In genomic region chr11:83941950-83942840, GRCm38 (mm10) we compare ENCODE assay signal across 8 mouse cellular contexts. TPM values are rescaled to one million over a fixed set of nuclear protein-coding genes. Genes with fewer than 3 reads are reported as not detected.
A peak's percentile ranks its signal among the peaks of the same experiment; 100 is the strongest.
DNase-seq lines count a peak whose midpoint lies in the region; ATAC-seq lines count a peak whose summit lies in the region.

TSS of gene Ddx52 (plus strand) at chr11:83942062.

- peak; percentile 96 for ATAC-seq in hindbrain, embryonic 15.5 days (ENCODE audit: low FRiP score, low read depth)

- no peaks in the 10 kb centered on the region for H3K9me3 ChIP-seq in hindbrain, embryonic 15.5 days

- WGBS in hindbrain, embryonic 15.5 days: 1% methylated on average over 49 of the region's 49 CpGs

- DNase-seq in T-cell, adult 2 months (ENCODE audit: low spot score): peak; percentile 87
- DNase-seq in cerebellum, postnatal 36 days: peak; percentile 87 to 89
- DNase-seq in frontal cortex, postnatal 36 days (ENCODE audit: low spot score in 2 of 2): peak; percentile 92
- DNase-seq in left cerebral cortex, adult 11 months (ENCODE audit: low spot score): peak; percentile 83
- peak; percentile 91 for DNase-seq in lung, postnatal 4 days
- DNase-seq in retina, postnatal 7 days (ENCODE audit: low read depth, low spot score): peak; percentile 80
- DNase-seq in urinary bladder, adult 2 months (ENCODE audit: low spot score): peak; percentile 74

- peak within 1 kb of the TSS; percentile 78 for H3K4me3 ChIP-seq in hindbrain, embryonic 15.5 days

- peak within 1 kb of the TSS; percentile 74 for H3K9ac ChIP-seq in hindbrain, embryonic 15.5 days

- H3K4me2 ChIP-seq in hindbrain, embryonic 15.5 days: peak within 1 kb of the TSS; percentile 69

- H3K27ac ChIP-seq in hindbrain, embryonic 15.5 days (replicated peaks): peak within 1 kb of the TSS; percentile 77

- peaks cover 30% of the 10 kb centered on the region for H3K36me3 ChIP-seq in hindbrain, embryonic 15.5 days

- peaks cover 14% of the 10 kb centered on the region; the same call in 1 of the 2 replicates for H3K27me3 ChIP-seq in hindbrain, embryonic 15.5 days

- peaks cover 12% of the 10 kb centered on the region for H3K4me1 ChIP-seq in hindbrain, embryonic 15.5 days (replicated peaks)

RNA-seq across cellular contexts. Expression of gene Ddx52, which starts in this region (rescaled TPM):
- 20.9 and 21.3 TPM in 2 replicates for polyA plus RNA-seq in hindbrain, embryonic 15.5 days (2015; fragmentation: Nextera tagmentation; extraction: Ambion mirVana)
- polyA plus RNA-seq in urinary bladder, adult 2 months (2012; rRNA removed): 18.5 and 19.5 TPM in 2 replicates

Comparison
In these comparisons a context has a peak if more than half of its experiments do, and no peak if none do; other contexts are left out.
1. Peak in every context shown above with its lines: DNase-seq, ATAC-seq, H3K4me3 ChIP-seq and H3K27ac ChIP-seq.